8 mouse cellular contexts compared by ENCODE assay signal in genomic region chr2:32875675-32876489, GRCm38 (mm10). TPM values are rescaled to one million over a fixed set of nuclear protein-coding genes. Genes with fewer than 3 reads are reported as not detected.
A peak's percentile ranks its signal among the peaks of the same experiment; 100 is the strongest.
DNase-seq lines count a peak whose midpoint lies in the region.

Gene Fam129b (plus strand): TSS chr2:32876114.

- H3K4me3 ChIP-seq in megakaryocyte, embryonic 14.5 days (replicated peaks), result peak within 1 kb of the TSS; percentile 94

- no peaks in the 10 kb centered on the region for H3K36me3 ChIP-seq in megakaryocyte, embryonic 14.5 days (replicated peaks; ENCODE audit: low read length)

- H3K27me3 ChIP-seq in megakaryocyte, embryonic 14.5 days (replicated peaks), result peaks cover 87% of the 10 kb centered on the region

- peak; percentile 68 for DNase-seq in adrenal gland, adult 8-10 months
- peak; percentile 95 for DNase-seq in embryo, embryonic 10.5 days (ENCODE audit: low spot score)
- peak; percentile 88 for DNase-seq in gastrocnemius, postnatal 25 days
- peak; percentile 85 for DNase-seq in induced T-regulatory cell, adult 2 months (ENCODE audit: low read depth)
- peak; percentile 51 to 91 for DNase-seq in left cerebral cortex, postnatal 10 days (ENCODE audit: extremely low spot score in 1 of 2, low spot score in 2 of 2)
- DNase-seq in right cerebral cortex, postnatal 10 days (ENCODE audit: low spot score in 2 of 2), result peak; percentile 81 to 82
- DNase-seq in urinary bladder, postnatal 25 days (ENCODE audit: low spot score), result peak; percentile 88

- H3K9me3 ChIP-seq in megakaryocyte, embryonic 14.5 days, result no peaks in the 10 kb centered on the region

- intact Hi-C loops in left cerebral cortex, postnatal 10 days (cut with DNase I), result loop anchor here (5.0 kb wide), 1 partner anchor 36 kb away; no protein-coding TSS in a partner anchor

- peaks cover 42% of the 10 kb centered on the region for H3K4me1 ChIP-seq in megakaryocyte, embryonic 14.5 days

RNA-seq across cellular contexts. Expression of gene Fam129b, which starts in this region (rescaled TPM):
- total RNA-seq in adrenal gland, adult 8-10 months (2022), result 10 to 100 TPM; 18.7 to 35.3 (median 29.3) TPM
- 10 to 100 TPM in 1 of 2 experiments, 1 to 10 TPM in 1; 8.1 to 12.4 TPM for total RNA-seq in gastrocnemius, postnatal 25 days (2021)
- total RNA-seq in left cerebral cortex, postnatal 10 days (2021), result 10 to 100 TPM; 26.0 to 26.6 TPM
- polyA plus RNA-seq in megakaryocyte, embryonic 14.5 days (2012; ENCODE audit: insufficient read depth, low replicate concordance), result 19.5 and 38.4 TPM in 2 replicates

Comparison
In these comparisons a context has a peak if more than half of its experiments do, and no peak if none do; other contexts are left out.
1. Peak in every context shown above with its lines: DNase-seq and H3K4me3 ChIP-seq.